Mouse (Mus musculus): ENCODE results near the gene Btbd35f1. TPM values are rescaled to one million over a fixed set of nuclear protein-coding genes. Genes with fewer than 3 reads are reported as not detected.

Gene Btbd35f1
- total RNA-seq (2023), result not detected in 4 replicates

DNA sequence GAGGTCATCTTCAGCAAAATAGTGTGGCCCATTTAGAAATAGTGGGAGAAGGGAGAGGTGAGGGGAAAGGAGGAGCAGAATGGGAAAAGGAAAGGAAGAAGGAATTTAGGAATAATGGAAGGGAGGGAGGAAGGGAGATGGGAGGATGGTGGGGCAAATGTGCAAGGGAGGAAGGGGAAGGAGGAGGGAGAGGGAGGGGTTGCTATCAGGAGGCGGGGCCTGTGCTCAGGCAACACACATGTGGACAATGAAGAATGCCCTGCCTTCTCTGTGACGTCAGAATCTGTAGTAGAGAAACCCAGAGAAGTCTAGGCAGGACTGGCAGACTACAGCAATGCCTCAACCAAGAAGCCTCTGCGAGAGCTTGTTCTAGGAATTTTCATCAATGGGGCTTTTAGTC lies at the start of gene Btbd35f1:
TSS of gene Btbd35f1 (plus strand) at position 301 of the 400 bp plus-strand sequence.

Other genes starting within 250 kb of the Btbd35f1 start
- not detected in 4 replicates for gene Gm5926, start 90.7 kb downstream of the Btbd35f1 start, total RNA-seq (2023)
- not detected in 4 replicates for gene Btbd35f21, start 166.1 kb downstream of the Btbd35f1 start, total RNA-seq (2023)

Data from B cell, adult 62 days (primary cell).